Mouse (Mus musculus) lung, adult 2 months (tissue): ENCODE measurements around the gene Lekr1. TPM values are rescaled to one million over a fixed set of nuclear protein-coding genes. Genes with fewer than 3 reads are reported as not detected.

ENCODE experiments used
- DNase-seq: peaks from one replicate; pipeline ENCODE4 v3.0.0; 2022
- H3K4me1 ChIP-seq: fragments of 200-500 bp; 2 replicates; pipeline ENCODE4 v1.6.1; 2011; ENCODE audit warnings: low read length; ENCODE audit not compliant: control insufficient read depth, insufficient read depth
- H3K4me3 ChIP-seq: fragments of 200-500 bp; replicated peaks from 2 replicates; pipeline ENCODE3; 2011; ENCODE audit warnings: low read depth, mild to moderate bottlenecking, control low read depth, low read length; ENCODE audit errors: extremely low read depth
- CTCF ChIP-seq: fragments of 200-500 bp; IDR thresholded peaks from 2 replicates; pipeline ENCODE4 v1.5.1; 2011; ENCODE audit warnings: mild to moderate bottlenecking, low read length, control low read depth; ENCODE audit not compliant: insufficient read depth
- POLR2A ChIP-seq: fragments of 200-500 bp; IDR thresholded peaks from 2 replicates; pipeline ENCODE4 v1.6.1; 2011; ENCODE audit warnings: low read depth, mild to moderate bottlenecking, control low read depth, low read length, borderline replicate concordance; ENCODE audit errors: extremely low read depth
- WGBS: fragments of 180-500 bp; shearing (Covaris S2); methylation state at CpG from one replicate; pipeline ENCODE4 v1.1.7; 2018; 5-methylcytosine and 5-hydroxymethylcytosine counted together
- polyA plus RNA-seq: library from polyadenylated mRNA; depleted of rRNA; stranded (reverse); fragments of >200 nt; gene quantifications from 2 replicates; pipeline ENCODE4 v1.2.3, GENCODE M21; 2012; rRNA removed

Lekr1 gene
- polyA plus RNA-seq, result 0.75 and 1.3 TPM in 2 replicates

GRCm38 (mm10) chr3:65665977-65666766 is at the start of gene Lekr1:
Lekr1 (plus strand) TSS chr3:65666228.
- H3K4me3 ChIP-seq, result peak within 1 kb of the TSS; percentile 76
- peaks cover 2% of the 10 kb centered on the region; the same call in 1 of the 2 replicates for H3K4me1 ChIP-seq
- TF ChIP-seq POLR2A (peak; percentile 60), CTCF (no peak)
- DNase-seq, result peak; percentile 93
- 1% methylated on average over 73 of the region's 73 CpGs for WGBS

- no peak for DNase-seq
- TF ChIP-seq POLR2A (no peak), CTCF (no peak)
- WGBS, result 50% methylated on average over 5 of the region's 5 CpGs
- Histone ChIP-seq H3K4me3 (no peak overlapping the region), H3K4me1 (no peaks in the 10 kb centered on the region)
Observed at GRCm38 (mm10) chr3:65617507-65617906, 48.5 kb upstream of the Lekr1 start.

GRCm38 (mm10) chr3:65619340-65619739 is 46.7 kb upstream of the Lekr1 start:
- H3K4me1 ChIP-seq, result no peaks in the 10 kb centered on the region
- H3K4me3 ChIP-seq, result no peak overlapping the region
- WGBS, result 74% methylated on average over 4 of the region's 4 CpGs
- DNase-seq, result no peak
- TF ChIP-seq POLR2A (no peak), CTCF (no peak)

DNA sequence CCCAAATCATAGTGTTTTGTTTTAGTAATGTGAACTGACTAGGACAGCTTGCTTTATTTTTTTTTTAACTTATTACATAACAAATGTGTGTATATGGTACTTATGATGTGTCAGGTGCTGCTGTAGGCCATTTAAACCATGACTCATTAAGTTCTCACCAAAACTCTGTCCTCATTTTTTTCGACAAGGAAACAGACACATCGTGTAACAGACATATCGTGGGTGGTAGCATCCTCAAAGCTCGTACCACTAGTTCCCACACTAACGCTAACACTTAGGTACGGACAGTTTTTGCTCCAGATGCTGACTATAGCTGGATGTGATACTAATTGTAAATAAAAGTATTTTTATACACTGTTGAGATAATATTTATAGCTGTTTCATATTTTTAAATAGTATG is 43.0 kb upstream of the Lekr1 start:
- no peak for DNase-seq
- H3K4me3 ChIP-seq, result no peak overlapping the region
- TF ChIP-seq CTCF (no peak), POLR2A (no peak)
- 92% methylated on average over 6 of the region's 6 CpGs for WGBS
- peaks cover 4% of the 10 kb centered on the region for H3K4me1 ChIP-seq

- peaks cover 4% of the 10 kb centered on the region for H3K4me1 ChIP-seq
- DNase-seq, result no peak
- WGBS, result 45% methylated on average over 8 of the region's 8 CpGs
- no peak for TF ChIP-seq POLR2A
- no peak for TF ChIP-seq CTCF
- H3K4me3 ChIP-seq, result peak overlapping the region; percentile 23
Observed at GRCm38 (mm10) chr3:65625496-65626289, 40.3 kb upstream of the Lekr1 start.

DNA sequence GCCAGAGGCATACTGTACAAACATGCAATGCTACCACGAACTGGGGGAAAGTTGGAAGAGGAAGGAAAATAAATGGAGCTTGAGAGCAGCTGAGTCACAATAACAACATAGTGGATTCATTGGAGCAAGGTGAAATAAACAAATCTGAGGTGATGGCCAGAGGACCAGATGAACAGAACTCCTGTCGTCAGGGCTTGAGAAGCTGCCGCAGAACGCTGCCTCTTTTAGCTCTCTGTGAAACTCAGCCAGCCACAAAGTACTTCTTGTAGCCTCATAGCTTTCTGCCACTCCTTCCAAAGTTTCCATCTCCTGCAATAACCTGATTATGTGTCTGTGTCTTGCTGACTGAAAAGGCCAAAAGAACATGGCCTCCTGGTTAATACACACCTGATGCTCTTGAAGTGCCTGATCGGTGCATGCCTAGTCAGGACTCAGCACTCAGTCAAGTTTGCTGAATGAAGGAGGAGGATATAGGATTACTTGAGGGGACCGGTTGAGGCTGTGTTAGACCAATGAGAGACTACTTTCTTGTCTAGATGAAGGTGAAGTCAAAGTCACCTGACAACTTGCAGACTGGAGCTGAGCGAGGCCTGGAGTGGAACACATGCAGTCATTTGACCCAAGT is 39.6 kb upstream of the Lekr1 start:
- TF ChIP-seq POLR2A (no peak), CTCF (no peak)
- no peak overlapping the region for H3K4me3 ChIP-seq
- 67% methylated on average over 7 of the region's 7 CpGs for WGBS
- H3K4me1 ChIP-seq, result peaks cover 4% of the 10 kb centered on the region
- DNase-seq, result no peak

GRCm38 (mm10) chr3:65627021-65627706 is 38.9 kb upstream of the Lekr1 start:
- no peak overlapping the region for H3K4me3 ChIP-seq
- 80% methylated on average over 6 of the region's 6 CpGs for WGBS
- peaks cover 4% of the 10 kb centered on the region for H3K4me1 ChIP-seq
- DNase-seq, result no peak
- TF ChIP-seq CTCF (no peak), POLR2A (no peak)

DNA sequence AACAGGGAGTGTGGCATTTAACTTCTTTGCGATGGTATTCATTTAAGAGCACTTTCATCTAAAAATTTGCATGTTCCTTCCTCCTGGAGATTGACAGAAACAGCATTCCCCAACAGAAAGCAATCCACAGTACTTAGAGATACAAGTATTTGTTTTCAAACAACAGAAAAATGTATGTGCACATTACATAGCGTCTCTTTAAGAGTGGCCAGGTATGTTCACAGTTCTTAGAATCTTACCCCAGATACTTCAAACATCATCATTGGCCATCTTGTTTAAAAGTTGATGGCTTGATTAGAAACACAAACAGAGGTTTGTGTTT is 38.4 kb upstream of the Lekr1 start:
- peaks cover 4% of the 10 kb centered on the region for H3K4me1 ChIP-seq
- no peak overlapping the region for H3K4me3 ChIP-seq
- WGBS, result 79% methylated on average over 2 of the region's 2 CpGs
- no peak for DNase-seq
- TF ChIP-seq CTCF (no peak), POLR2A (no peak)

- no peak for DNase-seq
- Histone ChIP-seq H3K4me3 (no peak overlapping the region), H3K4me1 (peaks cover 4% of the 10 kb centered on the region)
- TF ChIP-seq POLR2A (no peak), CTCF (no peak)
- WGBS, result 77% methylated on average over 9 of the region's 9 CpGs
Observed at GRCm38 (mm10) chr3:65629565-65630112, 36.4 kb upstream of the Lekr1 start.
